Mouse (Mus musculus) ES-E14 (cell line): ENCODE data around the gene Trmo.

Source experiments
- CHD2 ChIP-seq: IDR thresholded peaks from 2 replicates; pipeline ENCODE4 v1.6.1; 2014; ENCODE audit warnings: mild to moderate bottlenecking, low read depth, low read length, inconsistent platforms
- MAFK ChIP-seq: IDR thresholded peaks from 2 replicates; pipeline ENCODE4 v1.6.1; 2014; ENCODE audit warnings: mild to moderate bottlenecking, low read depth, low read length, inconsistent platforms; ENCODE audit not compliant: insufficient read depth
- ZC3H11A ChIP-seq: IDR thresholded peaks from 2 replicates; pipeline ENCODE4 v1.6.1; 2012; ENCODE audit warnings: low read depth, mild to moderate bottlenecking, inconsistent platforms, low read length, borderline replicate concordance
- ZNF384 ChIP-seq: IDR thresholded peaks from 2 replicates; pipeline ENCODE4 v1.6.1; 2012; ENCODE audit warnings: low read depth, low read length, inconsistent platforms

GRCm38 (mm10) chr4:46347141-46347540 is 42.1 kb downstream of the Trmo start:
- no peak for TF ChIP-seq ZNF384
- no peak for TF ChIP-seq CHD2
- TF ChIP-seq ZC3H11A = no peak
- no peak for TF ChIP-seq MAFK
